Mouse (Mus musculus) hindbrain, postnatal 0 days (tissue): Measurements from ENCODE around the gene Asb4. TPM values are rescaled to one million over a fixed set of nuclear protein-coding genes. Genes with fewer than 3 reads are reported as not detected.

Experiments
- ATAC-seq: fragments of 200-750 bp; cut with Nextera tagmentation; 2 replicates; pipeline ENCODE4 v1.8.0; 2017; ENCODE audit warnings: mild to moderate bottlenecking, moderate TSS enrichment, moderate library complexity
- DNase-seq: peaks from one replicate; pipeline ENCODE4 v3.0.0-alpha.2; 2015; ENCODE audit warnings: low spot score
- H3K27ac ChIP-seq: fragments of 300-500 bp; sonication (generic); 2 replicates; pipeline ENCODE4 v1.5.1; 2014; ENCODE audit warnings: mild to moderate bottlenecking
- H3K27me3 ChIP-seq: fragments of 300-500 bp; sonication (generic); 2 replicates; pipeline ENCODE4 v1.6.1; 2014; ENCODE audit warnings: low read length, mixed read lengths; ENCODE audit not compliant: insufficient read depth
- H3K36me3 ChIP-seq: fragments of 300-500 bp; sonication (generic); 2 replicates; pipeline ENCODE4 v1.6.1; 2014; ENCODE audit warnings: low read length, mixed read lengths; ENCODE audit not compliant: insufficient read depth
- H3K4me1 ChIP-seq: fragments of 300-500 bp; sonication (generic); 2 replicates; pipeline ENCODE4 v1.6.1; 2014; ENCODE audit warnings: antibody characterized with exemption, low read length, mixed read lengths; ENCODE audit not compliant: insufficient read depth
- H3K4me2 ChIP-seq: fragments of 300-500 bp; sonication (generic); 2 replicates; pipeline ENCODE4 v1.6.1; 2014; ENCODE audit warnings: low read depth, mild to moderate bottlenecking, low read length, moderate library complexity, mixed read lengths
- H3K4me3 ChIP-seq: fragments of 300-500 bp; sonication (generic); 2 replicates; pipeline ENCODE4 v1.5.1; 2014; ENCODE audit warnings: low read length
- H3K9ac ChIP-seq: fragments of 300-500 bp; sonication (generic); replicated peaks from 2 replicates; pipeline ENCODE4 v1.6.1; 2014; ENCODE audit warnings: mild to moderate bottlenecking, low read length, moderate library complexity, mixed read lengths
- H3K9me3 ChIP-seq: fragments of 300-500 bp; sonication (generic); 2 replicates; pipeline ENCODE4 v1.6.1; 2016; ENCODE audit warnings: low read length, mixed read lengths
- CTCF ChIP-seq: IDR thresholded peaks from 2 replicates; pipeline ENCODE4 v1.5.1; 2016; ENCODE audit warnings: antibody characterized with exemption, control low read depth, low read depth
- WGBS: fragments of 180-500 bp; shearing (Covaris S2); extraction: QIAGEN DNeasy Blood & Tissue Kit; methylation state at CpG from one replicate; pipeline ENCODE4 v1.1.7; 2014; 5-methylcytosine and 5-hydroxymethylcytosine counted together
- polyA plus RNA-seq: library from polyadenylated mRNA; unstranded; fragments of >200 nt; fragmentation: Nextera tagmentation; extraction: Ambion mirVana; gene quantifications from 2 replicates; pipeline ENCODE4 v1.2.1, GENCODE M21; 2015
- total RNA-seq: library from RNA; depleted of rRNA; stranded (reverse); fragments of >200 nt; gene quantifications from 2 replicates; pipeline ENCODE4 v1.2.3, GENCODE M21; 2014

The Asb4 gene
- total and polyA plus RNA-seq, 2 experiments from 2014 or later, result 10.6 to 16.3 TPM

GRCm38 (mm10) chr6:5360402-5360801, 22.8 kb upstream of the Asb4 start:
- Histone ChIP-seq H3K9me3 (no peaks in the 10 kb centered on the region), H3K27me3 (no peaks in the 10 kb centered on the region), H3K27ac (no peak overlapping the region), H3K4me2 (no peak overlapping the region), H3K9ac (no peak overlapping the region), H3K4me1 (no peaks in the 10 kb centered on the region), H3K36me3 (no peaks in the 10 kb centered on the region), H3K4me3 (no peak overlapping the region)
- ATAC-seq, result no peak
- 92% methylated on average over 5 of the region's 5 CpGs for WGBS
- no peak for TF ChIP-seq CTCF
- no peak for DNase-seq

GRCm38 (mm10) chr6:5361987-5362386, 21.2 kb upstream of the Asb4 start:
- TF ChIP-seq CTCF, result no peak
- H3K36me3 ChIP-seq, result no peaks in the 10 kb centered on the region
- no peak for ATAC-seq

GRCm38 (mm10) chr6:5365845-5366244, 17.3 kb upstream of the Asb4 start:
- no peak for TF ChIP-seq CTCF
- no peak overlapping the region for H3K4me2 ChIP-seq

More at GRCm38 (mm10) chr6:5361987-5362386, 21.2 kb upstream of the Asb4 start:
- Histone ChIP-seq H3K4me1 (no peaks in the 10 kb centered on the region), H3K9ac (no peak overlapping the region), H3K27me3 (no peaks in the 10 kb centered on the region), H3K4me3 (no peak overlapping the region), H3K27ac (no peak overlapping the region), H3K9me3 (no peaks in the 10 kb centered on the region), H3K4me2 (no peak overlapping the region)
- DNase-seq, result no peak
- WGBS, result 69% methylated on average over 6 of the region's 6 CpGs

GRCm38 (mm10) chr6:5376884-5377283, 6.3 kb upstream of the Asb4 start:
- 79% methylated on average over 4 of the region's 4 CpGs for WGBS
- Histone ChIP-seq H3K9me3 (no peaks in the 10 kb centered on the region), H3K27ac (no peak overlapping the region), H3K36me3 (no peaks in the 10 kb centered on the region), H3K27me3 (no peaks in the 10 kb centered on the region), H3K4me1 (no peaks in the 10 kb centered on the region), H3K4me2 (no peak overlapping the region), H3K9ac (no peak overlapping the region), H3K4me3 (no peak overlapping the region)
- no peak for DNase-seq
- no peak for ATAC-seq
- no peak for TF ChIP-seq CTCF

More at GRCm38 (mm10) chr6:5365845-5366244, 17.3 kb upstream of the Asb4 start:
- Histone ChIP-seq H3K36me3 (no peaks in the 10 kb centered on the region), H3K27ac (no peak overlapping the region), H3K9me3 (no peaks in the 10 kb centered on the region), H3K27me3 (no peaks in the 10 kb centered on the region), H3K9ac (no peak overlapping the region), H3K4me1 (no peaks in the 10 kb centered on the region), H3K4me3 (no peak overlapping the region)
- DNase-seq (no peak), ATAC-seq (no peak)
- 88% methylated on average over 5 of the region's 5 CpGs for WGBS

- Histone ChIP-seq H3K27me3 (no peaks in the 10 kb centered on the region), H3K4me2 (0 out of 2 replicates have a peak overlapping the region, but pooled peaks have one; percentile 49), H3K4me3 (no peak overlapping the region), H3K4me1 (no peaks in the 10 kb centered on the region), H3K9me3 (no peaks in the 10 kb centered on the region), H3K36me3 (no peaks in the 10 kb centered on the region), H3K9ac (no peak overlapping the region), H3K27ac (peak overlapping the region; percentile 57; the same call in 1 of the 2 replicates)
- no peak for DNase-seq
- 76% methylated on average over 3 of the region's 3 CpGs for WGBS
- ATAC-seq, result no peak
- no peak for TF ChIP-seq CTCF
Measured at GRCm38 (mm10) chr6:5379048-5379447, 4.1 kb upstream of the Asb4 start.

GRCm38 (mm10) chr6:5379781-5380623, 3.2 kb upstream of the Asb4 start:
- peak; percentile 41 for ATAC-seq

More at GRCm38 (mm10) chr6:5379781-5380623, 3.2 kb upstream of the Asb4 start:
- WGBS, result 12% methylated on average over 22 of the region's 22 CpGs
- Histone ChIP-seq H3K4me1 (no peaks in the 10 kb centered on the region), H3K27me3 (no peaks in the 10 kb centered on the region), H3K27ac (peak overlapping the region; percentile 57), H3K36me3 (no peaks in the 10 kb centered on the region), H3K4me3 (0 out of 2 replicates have a peak overlapping the region, but pooled peaks have one; percentile 2), H3K4me2 (peak overlapping the region; percentile 49), H3K9me3 (no peaks in the 10 kb centered on the region), H3K9ac (no peak overlapping the region)
- peak; percentile 18; the same call in 1 of the 2 replicates for TF ChIP-seq CTCF
- peak; percentile 63 for DNase-seq
